Mouse (Mus musculus) midbrain, embryonic 11.5 days (tissue): ENCODE measurements around the gene Myl6b. TPM values are rescaled to one million over a fixed set of nuclear protein-coding genes. Genes with fewer than 3 reads are reported as not detected.

Experiments
- ATAC-seq: fragments of 200-750 bp; cut with Nextera tagmentation; 2 replicates; pipeline ENCODE4 v1.8.0; 2017; ENCODE audit warnings: moderate TSS enrichment, moderate library complexity; ENCODE audit not compliant: low FRiP score
- DNase-seq: peaks from one replicate; pipeline ENCODE4 v3.0.0; 2015; ENCODE audit warnings: low spot score; ENCODE audit errors: missing footprints
- H3K27ac ChIP-seq: fragments of 300-500 bp; sonication (generic); 2 replicates; pipeline ENCODE4 v1.5.1; 2014; ENCODE audit warnings: low read depth, low read length
- H3K27me3 ChIP-seq: fragments of 300-500 bp; sonication (generic); 2 replicates; pipeline ENCODE4 v1.6.1; 2014; ENCODE audit warnings: mild to moderate bottlenecking, low read length, moderate library complexity, mixed read lengths; ENCODE audit not compliant: control insufficient read depth, insufficient read depth
- H3K36me3 ChIP-seq: fragments of 300-500 bp; sonication (generic); 2 replicates; pipeline ENCODE4 v1.6.1; 2014; ENCODE audit warnings: mild to moderate bottlenecking, low read length, moderate library complexity, mixed read lengths; ENCODE audit not compliant: control insufficient read depth, insufficient read depth
- H3K4me1 ChIP-seq: fragments of 300-500 bp; sonication (generic); 2 replicates; pipeline ENCODE4 v1.6.1; 2014; ENCODE audit warnings: low read length; ENCODE audit not compliant: control insufficient read depth, insufficient read depth
- H3K4me2 ChIP-seq: fragments of 300-500 bp; sonication (generic); 2 replicates; pipeline ENCODE4 v1.6.1; 2014; ENCODE audit warnings: mild to moderate bottlenecking, moderate library complexity
- H3K4me3 ChIP-seq: fragments of 300-500 bp; sonication (generic); 2 replicates; pipeline ENCODE4 v1.5.1; 2014; ENCODE audit warnings: low read depth, low read length
- H3K9ac ChIP-seq: fragments of 300-500 bp; sonication (generic); 2 replicates; pipeline ENCODE4 v1.6.1; 2014; ENCODE audit warnings: low read length
- H3K9me3 ChIP-seq: fragments of 300-500 bp; sonication (generic); 2 replicates; pipeline ENCODE4 v1.6.1; 2016; ENCODE audit warnings: low read length; ENCODE audit not compliant: control insufficient read depth
- WGBS: fragments of 180-500 bp; shearing (Covaris S2); extraction: QIAGEN DNeasy Blood & Tissue Kit; methylation state at CpG from one replicate; pipeline ENCODE4 v1.1.7; 2014; 5-methylcytosine and 5-hydroxymethylcytosine counted together
- polyA plus RNA-seq: library from polyadenylated mRNA; unstranded; fragments of >200 nt; fragmentation: Nextera tagmentation; extraction: Ambion mirVana; gene quantifications from 2 replicates; pipeline ENCODE4 v1.2.1, GENCODE M21; 2014

Gene Myl6b
- polyA plus RNA-seq, 1 experiment from 2014 or later, result 3.4 TPM

DNA sequence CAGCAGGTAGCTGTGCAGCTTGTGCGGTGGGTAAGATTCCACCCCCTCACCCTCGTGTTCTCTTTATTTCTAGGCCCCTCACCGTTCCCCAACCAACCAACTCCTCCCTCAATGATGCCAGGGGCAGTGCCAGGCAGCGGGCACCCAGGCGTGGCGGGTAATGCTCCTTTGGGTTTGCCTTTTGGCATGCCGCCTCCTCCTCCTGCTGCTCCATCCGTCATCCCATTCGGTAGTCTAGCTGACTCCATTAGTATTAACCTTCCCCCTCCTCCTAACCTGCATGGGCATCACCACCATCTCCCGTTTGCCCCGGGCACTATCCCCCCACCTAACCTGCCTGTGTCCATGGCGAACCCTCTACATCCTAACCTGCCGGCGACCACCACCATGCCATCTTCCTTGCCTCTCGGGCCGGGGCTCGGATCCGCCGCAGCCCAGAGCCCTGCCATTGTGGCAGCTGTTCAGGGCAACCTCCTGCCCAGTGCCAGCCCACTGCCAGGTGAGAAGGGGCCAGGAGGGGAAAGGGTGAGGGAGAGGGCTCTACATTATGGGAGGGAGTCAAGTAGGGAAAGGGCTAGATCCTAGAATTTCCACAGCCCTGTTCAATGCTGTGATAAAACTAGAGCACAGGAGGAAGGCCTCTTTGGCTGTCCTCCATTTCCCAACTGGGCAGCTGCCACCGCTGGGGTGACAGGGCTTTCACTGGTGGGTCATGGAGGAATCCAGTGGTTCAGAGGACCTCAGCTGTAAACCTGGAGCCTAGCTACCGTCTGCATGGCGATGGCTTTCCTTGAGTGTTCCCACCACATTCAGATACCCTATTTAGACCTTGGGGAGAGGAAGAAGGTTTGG is 10.4 kb downstream of the Myl6b start:
- WGBS, result 95% methylated on average over 22 of the region's 22 CpGs

DNA sequence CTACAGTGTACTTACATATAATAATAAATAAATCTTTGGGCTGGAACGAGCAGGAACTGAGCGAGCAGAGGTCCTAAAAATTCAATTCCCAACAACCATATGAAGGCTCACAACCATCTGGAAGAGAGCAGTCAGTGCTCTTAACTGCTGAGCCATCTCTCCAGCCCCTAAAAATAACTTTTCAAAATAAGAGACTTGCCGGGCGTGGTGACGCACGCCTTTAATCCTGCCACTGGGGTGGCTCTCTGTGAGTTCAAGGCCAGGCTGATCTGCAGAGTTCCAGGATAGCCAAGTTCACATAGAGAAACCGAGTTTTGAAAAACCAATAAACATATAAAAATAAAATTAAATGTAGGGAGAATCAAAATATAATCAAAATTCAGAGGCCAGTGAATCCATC is 12.1 kb downstream of the Myl6b start:
- Histone ChIP-seq H3K4me3 (no peak overlapping the region), H3K27me3 (no peaks in the 10 kb centered on the region), H3K27ac (no peak overlapping the region), H3K9me3 (no peaks in the 10 kb centered on the region), H3K36me3 (peaks cover 57% of the 10 kb centered on the region), H3K9ac (no peak overlapping the region), H3K4me2 (no peak overlapping the region), H3K4me1 (no peaks in the 10 kb centered on the region; the same call in 1 of the 2 replicates)
- 89% methylated on average over 7 of the region's 7 CpGs for WGBS
- no peak for DNase-seq
- ATAC-seq, result no peak

More for the DNA sequence above, 10.4 kb downstream of the Myl6b start:
- Histone ChIP-seq H3K4me2 (no peak overlapping the region), H3K9ac (no peak overlapping the region), H3K4me1 (peaks cover 9% of the 10 kb centered on the region), H3K36me3 (peaks cover 46% of the 10 kb centered on the region), H3K27me3 (no peaks in the 10 kb centered on the region), H3K4me3 (no peak overlapping the region), H3K9me3 (no peaks in the 10 kb centered on the region), H3K27ac (no peak overlapping the region)
- ATAC-seq (no peak), DNase-seq (no peak)

- no peak overlapping the region for H3K4me3 ChIP-seq
- ATAC-seq, result no peak
- no peak overlapping the region for H3K27ac ChIP-seq
- H3K4me1 ChIP-seq, result no peaks in the 10 kb centered on the region
- H3K9ac ChIP-seq, result no peak overlapping the region
- H3K36me3 ChIP-seq, result peaks cover 33% of the 10 kb centered on the region
- peak; percentile 70 for DNase-seq
- no peaks in the 10 kb centered on the region for H3K27me3 ChIP-seq
- 88% methylated on average over 12 of the region's 12 CpGs for WGBS
- H3K9me3 ChIP-seq, result no peaks in the 10 kb centered on the region
- no peak overlapping the region for H3K4me2 ChIP-seq
Measured at GRCm38 (mm10) chr10:128474366-128474765, 24.1 kb downstream of the Myl6b start.

DNA sequence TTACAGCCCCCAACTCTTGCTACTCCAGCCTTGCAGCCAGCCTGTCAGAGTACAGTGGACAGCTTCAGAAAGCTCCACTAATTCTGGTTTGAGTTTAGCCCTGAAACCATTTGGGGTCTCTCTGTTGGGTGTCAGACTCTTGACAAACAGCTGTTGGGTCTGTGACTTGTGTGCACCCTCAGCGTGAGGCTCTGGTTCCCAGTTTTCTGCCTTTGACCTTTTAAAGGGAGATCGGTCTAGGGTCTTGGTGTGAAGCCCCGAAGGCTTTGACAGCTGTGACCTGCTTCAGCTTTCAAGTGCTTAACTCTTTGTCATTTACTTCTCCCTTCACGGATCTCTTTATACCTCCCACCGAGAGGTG is 38.2 kb downstream of the Myl6b start:
- peaks cover 7% of the 10 kb centered on the region for H3K4me1 ChIP-seq
- H3K4me3 ChIP-seq, result peak overlapping the region; percentile 97
- H3K27me3 ChIP-seq, result no peaks in the 10 kb centered on the region
- H3K4me2 ChIP-seq, result peak overlapping the region; percentile 54
- peaks cover 14% of the 10 kb centered on the region for H3K36me3 ChIP-seq
- no peak overlapping the region; the same call in 1 of the 2 replicates for H3K27ac ChIP-seq
- peak overlapping the region; percentile 98 for H3K9ac ChIP-seq
- DNase-seq (peak; percentile 88), ATAC-seq (no peak)
- H3K9me3 ChIP-seq, result no peaks in the 10 kb centered on the region
- whole genome bisulfite sequencing, result 4% methylated on average over 5 of the region's 5 CpGs

DNA sequence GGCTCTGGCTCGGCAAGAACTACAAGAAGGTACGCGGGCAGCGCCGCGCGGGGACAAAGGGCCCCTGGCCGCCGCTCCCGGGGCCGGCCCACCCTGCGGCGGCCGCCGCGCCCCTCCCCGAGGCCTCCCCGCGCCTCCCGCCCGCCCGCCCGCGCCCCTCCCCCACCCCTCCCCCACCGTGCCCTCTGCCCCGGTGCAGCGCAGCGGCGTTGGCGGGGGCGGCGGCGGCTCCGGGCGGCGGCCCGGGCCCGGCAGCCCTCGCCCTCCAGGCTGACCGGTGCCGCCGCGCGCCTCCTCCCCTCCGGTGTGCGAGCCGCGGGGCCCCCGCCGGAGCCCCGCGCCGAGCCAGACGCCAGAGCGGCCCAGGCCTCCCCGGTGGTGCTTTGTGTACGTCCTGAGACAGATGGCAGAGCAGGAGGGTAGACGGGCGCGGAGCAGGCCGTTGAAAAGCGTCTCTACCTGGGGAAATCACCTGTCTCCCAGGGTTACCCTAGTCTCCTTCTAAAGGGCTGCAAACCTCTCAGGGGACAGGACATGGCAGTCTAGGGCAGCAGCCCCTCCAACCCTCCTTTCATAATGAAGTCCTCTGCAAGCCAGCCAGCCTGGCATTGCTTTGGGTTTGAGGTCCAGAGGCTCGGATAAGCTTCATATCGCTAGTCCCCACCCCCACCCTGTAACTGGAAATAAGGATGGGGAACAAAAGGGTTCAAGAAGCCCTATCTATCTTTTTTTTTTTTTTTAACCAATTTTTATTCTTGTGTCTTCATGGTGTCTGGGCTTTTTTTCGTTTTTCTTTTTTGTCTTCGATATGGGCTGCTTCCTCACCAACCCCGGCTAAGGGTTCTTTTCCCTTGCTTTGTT is 38.8 kb downstream of the Myl6b start:
- no peaks in the 10 kb centered on the region for H3K9me3 ChIP-seq
- H3K9ac ChIP-seq, result peak overlapping the region; percentile 98
- H3K36me3 ChIP-seq, result peaks cover 10% of the 10 kb centered on the region
- WGBS, result 1% methylated on average over 42 of the region's 67 CpGs
- H3K4me1 ChIP-seq, result peaks cover 7% of the 10 kb centered on the region
- ATAC-seq, result peak; percentile 78
- H3K4me2 ChIP-seq, result peak overlapping the region; percentile 54
- DNase-seq, result peak; percentile 96
- H3K27ac ChIP-seq, result peak overlapping the region; percentile 92
- H3K27me3 ChIP-seq, result no peaks in the 10 kb centered on the region
- H3K4me3 ChIP-seq, result peak overlapping the region; percentile 97

DNA sequence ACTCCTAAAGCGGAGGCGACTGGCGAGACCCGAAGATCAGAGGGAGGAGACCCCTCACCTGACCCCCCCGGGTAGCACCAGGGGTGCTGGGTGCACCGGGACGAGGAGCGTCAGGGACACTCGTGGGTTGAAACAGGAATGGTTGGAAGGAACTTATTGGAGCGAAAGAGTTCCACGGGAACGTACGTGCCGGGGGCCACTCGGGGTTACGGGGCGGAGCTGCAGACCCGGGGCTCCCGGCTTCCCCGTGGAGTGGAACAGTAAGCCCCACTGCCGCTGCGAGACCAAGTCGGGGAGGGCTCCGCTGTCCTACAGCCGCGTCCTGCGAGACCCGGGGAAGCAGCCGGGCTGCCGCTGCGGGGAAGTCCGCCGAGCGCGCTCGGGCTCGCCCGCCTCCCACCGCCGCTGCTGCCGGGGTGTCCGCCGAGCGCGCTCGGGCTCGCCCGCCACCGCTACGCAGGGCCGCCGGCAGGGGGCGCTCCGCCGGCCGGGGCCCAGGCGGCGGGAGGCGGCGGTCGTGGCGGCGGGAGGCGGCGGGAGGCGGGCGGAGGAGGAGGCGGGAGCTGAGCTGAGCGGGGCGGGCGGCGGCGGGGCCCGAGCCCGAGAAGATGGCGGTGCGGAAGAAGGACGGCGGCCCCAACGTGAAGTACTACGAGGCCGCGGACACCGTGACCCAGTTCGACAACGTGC is 39.6 kb downstream of the Myl6b start, which contains the start of gene Smarcc2:
Gene Smarcc2, plus strand, starts transcription at position 530 of the 690 bp plus-strand sequence.
- Histone ChIP-seq H3K4me3 (peak within 1 kb of the TSS; percentile 97), H3K4me2 (peak within 1 kb of the TSS; percentile 54), H3K9ac (peak within 1 kb of the TSS; percentile 98), H3K36me3 (peaks cover 5% of the 10 kb centered on the region), H3K27ac (peak within 1 kb of the TSS; percentile 92), H3K4me1 (peaks cover 7% of the 10 kb centered on the region), H3K9me3 (no peaks in the 10 kb centered on the region), H3K27me3 (no peaks in the 10 kb centered on the region)
- peak; percentile 79 for ATAC-seq
- DNase-seq, result peak; percentile 97
- WGBS, result under 1% methylated on average over 62 of the region's 86 CpGs

GRCm38 (mm10) chr10:128458348-128458718 is 40.2 kb downstream of the Myl6b start:
- Histone ChIP-seq H3K27ac (peak overlapping the region; percentile 92), H3K36me3 (peaks cover 2% of the 10 kb centered on the region; the same call in 1 of the 2 replicates), H3K9ac (peak overlapping the region; percentile 98), H3K27me3 (no peaks in the 10 kb centered on the region), H3K4me1 (peaks cover 7% of the 10 kb centered on the region), H3K4me3 (peak overlapping the region; percentile 97), H3K4me2 (peak overlapping the region; percentile 54), H3K9me3 (no peaks in the 10 kb centered on the region)
- WGBS, result under 1% methylated on average over 29 of the region's 29 CpGs
- DNase-seq (peak; percentile 100), ATAC-seq (peak; percentile 81)

DNA sequence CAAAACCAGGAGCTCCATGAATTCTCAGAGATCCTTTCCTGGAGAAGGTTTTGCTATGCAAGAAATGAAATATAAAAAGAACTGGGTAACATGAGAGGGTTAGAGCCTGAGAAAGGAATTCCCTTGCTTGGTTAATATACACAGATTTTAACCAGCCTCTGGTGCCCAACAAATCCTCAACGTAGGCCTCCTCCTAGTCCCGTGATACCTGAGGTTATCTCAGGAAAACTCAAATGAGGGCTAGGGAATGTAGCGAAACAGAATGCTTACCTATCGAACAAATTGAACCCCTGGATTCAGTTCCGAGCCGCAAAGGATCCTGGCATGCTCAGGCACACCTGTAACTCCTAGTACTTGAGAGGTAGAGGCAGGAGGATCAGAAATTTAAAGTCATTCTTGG is 40.8 kb downstream of the Myl6b start:
- DNase-seq, result no peak
- Histone ChIP-seq H3K4me2 (no peak overlapping the region), H3K9ac (no peak overlapping the region), H3K27me3 (no peaks in the 10 kb centered on the region), H3K4me3 (no peak overlapping the region), H3K36me3 (peaks cover 2% of the 10 kb centered on the region; the same call in 1 of the 2 replicates), H3K9me3 (no peaks in the 10 kb centered on the region), H3K4me1 (peaks cover 7% of the 10 kb centered on the region), H3K27ac (no peak overlapping the region)
- 89% methylated on average over 6 of the region's 6 CpGs for WGBS
- no peak for ATAC-seq
